Mouse (Mus musculus) kidney, postnatal 0 days (tissue): Measurements from ENCODE around the gene Wasf1. TPM values are rescaled to one million over a fixed set of nuclear protein-coding genes. Genes with fewer than 3 reads are reported as not detected.
A peak's percentile ranks its signal among the peaks of the same experiment; 100 is the strongest.

Experiments used
- ATAC-seq: fragments of 200-750 bp; cut with Nextera tagmentation; replicated peaks from 2 replicates; pipeline ENCODE4 v1.8.0; 2017; ENCODE audit warnings: low read depth, moderate number of reproducible peaks, moderate TSS enrichment, moderate library complexity; ENCODE audit not compliant: low FRiP score
- DNase-seq: peaks from one replicate; pipeline ENCODE4 v3.0.0-alpha.2; 2016; ENCODE audit warnings: low spot score
- H3K27ac ChIP-seq: fragments of 300-500 bp; sonication (generic); 2 replicates; pipeline ENCODE4 v1.5.1; 2014; ENCODE audit warnings: mild to moderate bottlenecking
- H3K27me3 ChIP-seq: fragments of 300-500 bp; sonication (generic); 2 replicates; pipeline ENCODE4 v1.6.1; 2014; ENCODE audit warnings: low read length, mixed read lengths; ENCODE audit not compliant: insufficient read depth
- H3K36me3 ChIP-seq: fragments of 300-500 bp; sonication (generic); 2 replicates; pipeline ENCODE4 v1.6.1; 2014; ENCODE audit warnings: low read length, mixed read lengths; ENCODE audit not compliant: insufficient read depth
- H3K4me1 ChIP-seq: fragments of 300-500 bp; sonication (generic); replicated peaks from 2 replicates; pipeline ENCODE4 v1.6.1; 2014; ENCODE audit warnings: antibody characterized with exemption, low read length, mixed read lengths; ENCODE audit not compliant: insufficient read depth
- H3K4me2 ChIP-seq: fragments of 300-500 bp; sonication (generic); 2 replicates; pipeline ENCODE4 v1.6.1; 2014; ENCODE audit warnings: mild to moderate bottlenecking, low read length, moderate library complexity, mixed read lengths
- H3K4me3 ChIP-seq: fragments of 300-500 bp; sonication (generic); replicated peaks from 2 replicates; pipeline ENCODE4 v1.5.1; 2014; ENCODE audit warnings: low read depth, low read length
- H3K9ac ChIP-seq: fragments of 300-500 bp; sonication (generic); 2 replicates; pipeline ENCODE4 v1.6.1; 2014; ENCODE audit warnings: low read depth, low read length
- H3K9me3 ChIP-seq: fragments of 300-500 bp; sonication (generic); replicated peaks from 2 replicates; pipeline ENCODE4 v1.6.1; 2016; ENCODE audit warnings: low read length, inconsistent platforms, mixed read lengths
- CTCF ChIP-seq: IDR thresholded peaks from 2 replicates; pipeline ENCODE4 v1.5.1; 2016; ENCODE audit warnings: antibody characterized with exemption, low read depth, mild to moderate bottlenecking, moderate library complexity
- WGBS: fragments of 180-500 bp; shearing (Covaris S2); extraction: QIAGEN DNeasy Blood & Tissue Kit; methylation state at CpG from one replicate; pipeline ENCODE4 v1.1.7; 2014; 5-methylcytosine and 5-hydroxymethylcytosine counted together
- polyA plus RNA-seq: library from polyadenylated mRNA; unstranded; fragments of >200 nt; fragmentation: Nextera tagmentation; extraction: Ambion mirVana; gene quantifications from 2 replicates; pipeline ENCODE4 v1.2.1, GENCODE M21; 2015

Wasf1 gene
- polyA plus RNA-seq, 1 experiment from 2014 or later = 13.2 TPM

DNA sequence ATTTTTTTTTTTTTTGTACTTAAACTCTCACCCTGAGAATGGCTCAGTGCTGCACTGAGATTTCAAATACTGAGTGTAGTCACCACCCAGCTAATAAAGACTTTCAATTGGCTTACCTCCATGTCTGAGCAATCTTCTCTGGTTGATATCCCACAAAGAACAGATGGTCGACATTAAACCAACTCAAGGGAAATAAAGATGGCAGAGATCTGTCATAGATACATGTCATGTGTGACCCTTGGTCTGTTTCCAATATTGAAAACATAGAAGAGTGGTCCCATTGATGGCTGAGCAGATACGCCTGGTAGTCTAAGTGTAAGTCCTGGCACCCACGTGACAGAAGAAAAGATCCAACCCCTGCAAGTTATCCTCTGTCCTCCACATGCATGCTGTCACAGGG, 101.3 kb downstream of the Wasf1 start:
- 82% methylated on average over 3 of the region's 3 CpGs for WGBS
- H3K4me1 ChIP-seq = no peaks in the 10 kb centered on the region
- no peak overlapping the region for H3K27ac ChIP-seq
- no peak overlapping the region for H3K9ac ChIP-seq
- H3K4me3 ChIP-seq = no peak overlapping the region
- ATAC-seq = no peak
- no peaks in the 10 kb centered on the region for H3K36me3 ChIP-seq
- H3K4me2 ChIP-seq = no peak overlapping the region
- DNase-seq = no peak
- TF ChIP-seq CTCF = no peak
- H3K9me3 ChIP-seq = no peaks in the 10 kb centered on the region
- H3K27me3 ChIP-seq = no peaks in the 10 kb centered on the region

DNA sequence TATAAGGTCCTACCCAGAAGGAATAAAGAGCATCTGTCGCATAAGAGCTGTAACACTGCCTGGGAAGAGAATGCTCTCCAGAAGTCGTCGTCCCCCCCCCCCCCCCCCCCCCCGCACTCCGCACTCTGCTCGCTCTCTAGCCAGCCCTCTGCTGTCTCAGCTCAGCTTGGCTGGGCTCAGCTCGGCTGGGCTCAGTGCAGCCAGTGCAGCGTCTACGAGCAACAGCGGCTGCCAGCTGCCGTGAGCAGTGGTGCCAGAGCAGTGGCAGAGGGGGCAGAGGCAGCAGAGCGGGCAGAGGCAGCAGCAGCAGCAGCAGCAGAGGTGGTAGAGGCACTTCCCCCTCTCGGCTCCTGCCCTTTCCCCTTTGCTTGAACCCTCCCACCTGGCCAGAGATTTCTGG, 102.1 kb downstream of the Wasf1 start:
- 12% methylated on average over 8 of the region's 13 CpGs for WGBS
- Histone ChIP-seq H3K4me1 (no peaks in the 10 kb centered on the region), H3K4me3 (no peak overlapping the region), H3K4me2 (no peak overlapping the region), H3K9ac (no peak overlapping the region), H3K27ac (no peak overlapping the region), H3K27me3 (no peaks in the 10 kb centered on the region), H3K36me3 (no peaks in the 10 kb centered on the region), H3K9me3 (no peaks in the 10 kb centered on the region)
- DNase-seq = peak; percentile 43
- TF ChIP-seq CTCF = peak; percentile 34; the same call in 1 of the 2 replicates
- ATAC-seq = peak; percentile 66

Other genes with a start within 250 kb of the Wasf1 start
- 3.5 and 3.9 TPM in 2 replicates for gene Mettl24, start 200.2 kb upstream of the Wasf1 start, polyA plus RNA-seq
- 25.0 and 28.2 TPM in 2 replicates for gene Cdc40, start 164 bp upstream of the Wasf1 start, polyA plus RNA-seq
- not detected in 2 replicates for gene Gpr6, start 188.8 kb downstream of the Wasf1 start, polyA plus RNA-seq